Mouse (Mus musculus): ENCODE data around the gene Slc15a2.
A peak's percentile ranks its signal among the peaks of the same experiment; 100 is the strongest.

Gene Slc15a2

GRCm38 (mm10) chr16:36784594-36785313 is at the start of gene Slc15a2:
Gene Slc15a2, minus strand, starts transcription at chr16:36784962.
- DNase-seq (ENCODE audit: low read depth, low spot score), result no peak

- no peak for DNase-seq (ENCODE audit: low read depth, low spot score)
Observed at GRCm38 (mm10) chr16:36828820-36829219, 44.1 kb upstream of the Slc15a2 start.

GRCm38 (mm10) chr16:36828054-36828786 is 43.5 kb upstream of the Slc15a2 start, which contains the start of gene Iqcb1:
Gene Iqcb1, plus strand, starts transcription at chr16:36828385.
- peak; percentile 67 for DNase-seq (ENCODE audit: low read depth, low spot score)

GRCm38 (mm10) chr16:36827611-36828053 is 42.9 kb upstream of the Slc15a2 start:
- DNase-seq (ENCODE audit: low read depth, low spot score), result no peak

GRCm38 (mm10) chr16:36821474-36821873 is 36.7 kb upstream of the Slc15a2 start:
- DNase-seq (ENCODE audit: low read depth, low spot score), result no peak

- no peak for DNase-seq (ENCODE audit: low read depth, low spot score)
Observed at GRCm38 (mm10) chr16:36820747-36821146, 36.0 kb upstream of the Slc15a2 start.

GRCm38 (mm10) chr16:36820016-36820415 is 35.3 kb upstream of the Slc15a2 start:
- no peak for DNase-seq (ENCODE audit: low read depth, low spot score)

- DNase-seq (ENCODE audit: low read depth, low spot score), result no peak
Observed at GRCm38 (mm10) chr16:36817321-36817926, 32.7 kb upstream of the Slc15a2 start.

GRCm38 (mm10) chr16:36816916-36817315 is 32.2 kb upstream of the Slc15a2 start:
- DNase-seq (ENCODE audit: low read depth, low spot score), result no peak

GRCm38 (mm10) chr16:36813680-36814079 is 28.9 kb upstream of the Slc15a2 start:
- DNase-seq (ENCODE audit: low read depth, low spot score), result no peak

GRCm38 (mm10) chr16:36808616-36809015 is 23.9 kb upstream of the Slc15a2 start:
- DNase-seq (ENCODE audit: low read depth, low spot score), result no peak

- DNase-seq (ENCODE audit: low read depth, low spot score), result no peak
Observed at GRCm38 (mm10) chr16:36802361-36802760, 17.6 kb upstream of the Slc15a2 start.

- DNase-seq (ENCODE audit: low read depth, low spot score), result no peak
Observed at GRCm38 (mm10) chr16:36798334-36798733, 13.6 kb upstream of the Slc15a2 start.

- DNase-seq (ENCODE audit: low read depth, low spot score), result no peak
Observed at GRCm38 (mm10) chr16:36794976-36795375, 10.2 kb upstream of the Slc15a2 start.

- no peak for DNase-seq (ENCODE audit: low read depth, low spot score)
Observed at GRCm38 (mm10) chr16:36790166-36790565, 5.4 kb upstream of the Slc15a2 start.

GRCm38 (mm10) chr16:36786466-36786865 is 1.7 kb upstream of the Slc15a2 start:
- DNase-seq (ENCODE audit: low read depth, low spot score), result no peak

GRCm38 (mm10) chr16:36784146-36784545 is 616 bp downstream of the Slc15a2 start:
- no peak for DNase-seq (ENCODE audit: low read depth, low spot score)

GRCm38 (mm10) chr16:36775658-36776057 is 9.1 kb downstream of the Slc15a2 start:
- DNase-seq (ENCODE audit: low read depth, low spot score), result no peak

- no peak for DNase-seq (ENCODE audit: low read depth, low spot score)
Observed at GRCm38 (mm10) chr16:36772996-36773395, 11.8 kb downstream of the Slc15a2 start.

GRCm38 (mm10) chr16:36771703-36772102 is 13.1 kb downstream of the Slc15a2 start:
- no peak for DNase-seq (ENCODE audit: low read depth, low spot score)

- DNase-seq (ENCODE audit: low read depth, low spot score), result no peak
Observed at GRCm38 (mm10) chr16:36771244-36771643, 13.5 kb downstream of the Slc15a2 start.

GRCm38 (mm10) chr16:36770830-36771229 is 13.9 kb downstream of the Slc15a2 start:
- no peak for DNase-seq (ENCODE audit: low read depth, low spot score)

Measured in c-Kit-negative CD71-positive TER-119-positive erythroid progenitor cells, embryonic 14.5 days (primary cell).